Mouse (Mus musculus): ENCODE data around the gene Ly75. TPM values are rescaled to one million over a fixed set of nuclear protein-coding genes. Genes with fewer than 3 reads are reported as not detected.

Gene Ly75
- polyA plus RNA-seq, 1 experiment from 2014 or later: 0.91 TPM

- H3K9ac ChIP-seq: no peak overlapping the region
- no peak overlapping the region for H3K4me3 ChIP-seq
- no peaks in the 10 kb centered on the region for H3K9me3 ChIP-seq
- whole genome bisulfite sequencing: 89% methylated on average over 2 of the region's 2 CpGs
- H3K36me3 ChIP-seq: no peaks in the 10 kb centered on the region
- H3K27me3 ChIP-seq: no peaks in the 10 kb centered on the region
- no peak overlapping the region for H3K4me2 ChIP-seq
- H3K27ac ChIP-seq: no peak overlapping the region
- H3K4me1 ChIP-seq (replicated peaks): no peaks in the 10 kb centered on the region
- ATAC-seq (ENCODE audit: low FRiP score): no peak
Observed at GRCm38 (mm10) chr2:60367204-60367603, 15.9 kb downstream of the Ly75 start.

DNA sequence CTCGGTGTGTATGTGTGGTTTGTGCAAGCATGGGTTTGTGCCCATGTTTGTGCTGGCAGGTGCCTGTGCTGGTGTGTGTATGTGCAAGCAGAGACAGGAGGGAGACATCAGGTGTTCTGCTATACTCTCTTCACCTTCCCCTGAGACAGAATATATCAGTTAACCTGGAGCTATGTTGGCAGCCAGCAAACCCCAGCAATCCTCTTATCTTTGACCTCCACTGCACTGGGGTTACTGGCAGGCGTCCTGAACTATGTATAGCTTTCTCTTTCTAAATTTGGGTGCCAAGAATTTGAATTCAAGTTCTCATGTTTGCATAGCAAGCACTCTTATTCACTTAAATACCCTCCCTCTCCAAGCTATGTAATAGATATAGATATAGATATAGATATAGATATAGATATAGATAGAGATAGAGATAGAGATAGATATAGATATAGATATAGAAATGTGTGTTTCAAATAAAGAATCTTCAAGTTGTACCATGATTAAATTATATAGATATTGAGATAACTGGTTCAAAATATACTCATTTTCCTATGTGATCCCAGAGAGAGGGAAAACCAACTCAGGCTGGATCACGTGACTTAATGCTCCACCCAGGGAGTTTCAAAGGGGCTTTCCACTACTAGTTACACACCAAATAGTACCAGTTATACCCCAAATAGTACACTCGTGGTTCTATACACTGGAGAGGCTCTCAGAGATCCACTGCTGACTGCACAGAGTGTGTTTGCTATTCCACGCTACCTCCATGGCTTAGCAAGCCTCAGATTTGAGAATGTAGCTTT, 17.1 kb downstream of the Ly75 start:
- no peaks in the 10 kb centered on the region for H3K9me3 ChIP-seq
- H3K9ac ChIP-seq: no peak overlapping the region
- no peak for ATAC-seq (ENCODE audit: low FRiP score)
- H3K4me2 ChIP-seq: no peak overlapping the region
- WGBS: 88% methylated on average over 5 of the region's 5 CpGs
- no peaks in the 10 kb centered on the region for H3K4me1 ChIP-seq (replicated peaks)
- H3K27ac ChIP-seq: no peak overlapping the region
- H3K36me3 ChIP-seq: no peaks in the 10 kb centered on the region
- no peaks in the 10 kb centered on the region for H3K27me3 ChIP-seq
- H3K4me3 ChIP-seq: no peak overlapping the region

GRCm38 (mm10) chr2:60365138-60365775, 17.8 kb downstream of the Ly75 start:
- H3K27me3 ChIP-seq: no peaks in the 10 kb centered on the region
- no peak overlapping the region for H3K4me3 ChIP-seq
- no peaks in the 10 kb centered on the region for H3K9me3 ChIP-seq
- H3K36me3 ChIP-seq: no peaks in the 10 kb centered on the region
- 91% methylated on average over 7 of the region's 7 CpGs for WGBS
- H3K27ac ChIP-seq: no peak overlapping the region
- no peak overlapping the region for H3K4me2 ChIP-seq
- no peak for ATAC-seq (ENCODE audit: low FRiP score)
- no peaks in the 10 kb centered on the region for H3K4me1 ChIP-seq (replicated peaks)
- H3K9ac ChIP-seq: no peak overlapping the region

DNA sequence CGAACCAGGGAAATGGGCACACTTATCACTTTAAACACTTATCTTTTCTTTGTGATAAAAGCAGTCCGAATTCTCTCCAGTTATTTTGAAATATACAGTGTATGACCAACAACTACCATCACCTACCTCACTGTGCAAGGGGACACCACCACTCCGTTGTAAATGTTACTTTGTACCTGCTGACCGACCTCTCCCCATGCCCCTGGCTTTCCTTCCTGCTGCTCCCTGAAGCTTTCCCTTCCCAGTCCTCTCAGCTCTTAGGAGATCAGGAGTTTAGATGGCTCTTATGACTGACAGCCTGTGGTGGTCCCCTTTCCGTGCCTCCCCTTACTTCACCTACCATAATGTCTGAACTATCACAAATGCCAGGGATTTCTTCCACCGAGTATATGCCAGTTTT, 21.0 kb downstream of the Ly75 start:
- WGBS: 93% methylated on average over 6 of the region's 6 CpGs
- H3K36me3 ChIP-seq: no peaks in the 10 kb centered on the region
- no peak overlapping the region for H3K4me3 ChIP-seq
- H3K9ac ChIP-seq: no peak overlapping the region
- H3K9me3 ChIP-seq: no peaks in the 10 kb centered on the region
- H3K4me1 ChIP-seq (replicated peaks): no peaks in the 10 kb centered on the region
- no peak overlapping the region for H3K4me2 ChIP-seq
- ATAC-seq (ENCODE audit: low FRiP score): no peak
- H3K27ac ChIP-seq: no peak overlapping the region
- H3K27me3 ChIP-seq: no peaks in the 10 kb centered on the region

- H3K9me3 ChIP-seq: no peaks in the 10 kb centered on the region
- no peak overlapping the region for H3K27ac ChIP-seq
- H3K27me3 ChIP-seq: no peaks in the 10 kb centered on the region
- peaks cover 9% of the 10 kb centered on the region for H3K4me1 ChIP-seq (replicated peaks)
- H3K4me2 ChIP-seq: no peak overlapping the region
- WGBS: 100% methylated on average over 3 of the region's 3 CpGs
- ATAC-seq (ENCODE audit: low FRiP score): no peak
- no peak overlapping the region for H3K9ac ChIP-seq
- H3K4me3 ChIP-seq: no peak overlapping the region
- H3K36me3 ChIP-seq: no peaks in the 10 kb centered on the region
Observed at GRCm38 (mm10) chr2:60359796-60360195, 23.3 kb downstream of the Ly75 start.

- peak overlapping the region; percentile 8; the same call in 1 of the 2 replicates for H3K4me3 ChIP-seq
- H3K9ac ChIP-seq: no peak overlapping the region
- no peaks in the 10 kb centered on the region for H3K36me3 ChIP-seq
- H3K4me1 ChIP-seq (replicated peaks): peaks cover 15% of the 10 kb centered on the region
- ATAC-seq (ENCODE audit: low FRiP score): no peak
- no peak overlapping the region for H3K27ac ChIP-seq
- H3K27me3 ChIP-seq: no peaks in the 10 kb centered on the region
- H3K4me2 ChIP-seq: peak overlapping the region; percentile 37
- H3K9me3 ChIP-seq: no peaks in the 10 kb centered on the region
- 26% methylated on average over 3 of the region's 3 CpGs for WGBS
Observed at GRCm38 (mm10) chr2:60355388-60355683, 27.8 kb downstream of the Ly75 start.

DNA sequence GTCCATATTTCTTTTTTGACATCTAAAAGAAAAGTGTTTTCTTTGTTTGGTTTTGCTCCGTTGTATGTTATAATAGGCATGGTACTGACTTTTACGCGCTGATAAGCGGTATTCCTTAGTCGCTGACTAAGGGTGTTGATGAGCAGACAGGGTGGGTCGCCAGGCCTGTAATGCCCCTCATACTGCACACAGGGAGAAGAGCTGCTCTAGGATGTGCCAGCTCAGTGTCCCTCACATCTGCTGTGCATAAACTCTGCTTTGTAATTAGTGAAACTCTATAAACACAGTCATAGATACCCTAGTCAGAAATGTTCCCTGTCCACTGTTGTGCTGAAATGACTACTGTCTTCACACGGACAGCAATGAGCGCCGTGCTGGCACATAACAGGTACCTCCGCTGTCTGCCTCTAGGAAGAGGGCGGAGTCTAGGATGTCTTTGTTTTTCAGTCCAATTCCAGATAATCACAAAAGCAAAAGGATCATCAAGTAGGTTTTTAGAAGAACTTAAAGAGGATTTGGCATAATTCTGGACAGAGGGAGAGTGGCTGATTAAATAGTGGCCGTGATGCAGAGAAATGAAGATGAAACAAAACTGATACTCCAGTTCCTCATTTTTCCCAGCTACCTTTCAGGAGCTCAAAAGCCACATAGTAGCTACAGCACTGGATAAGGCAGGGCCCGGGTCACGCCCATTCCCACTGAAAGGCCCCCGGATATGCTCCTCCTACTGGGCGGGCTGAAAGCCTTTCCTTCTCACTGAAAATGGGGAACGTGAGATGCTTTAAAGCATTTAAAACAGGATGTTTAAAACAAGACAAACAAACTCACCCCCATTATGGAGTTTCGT, 28.3 kb downstream of the Ly75 start:
- H3K4me1 ChIP-seq (replicated peaks): peaks cover 15% of the 10 kb centered on the region
- H3K9me3 ChIP-seq: no peaks in the 10 kb centered on the region
- H3K4me3 ChIP-seq: peak overlapping the region; percentile 8; the same call in 1 of the 2 replicates
- H3K4me2 ChIP-seq: peak overlapping the region; percentile 37
- H3K27me3 ChIP-seq: no peaks in the 10 kb centered on the region
- no peak overlapping the region for H3K27ac ChIP-seq
- no peaks in the 10 kb centered on the region for H3K36me3 ChIP-seq
- H3K9ac ChIP-seq: no peak overlapping the region
- WGBS: 56% methylated on average over 18 of the region's 18 CpGs
- ATAC-seq (ENCODE audit: low FRiP score): no peak

DNA sequence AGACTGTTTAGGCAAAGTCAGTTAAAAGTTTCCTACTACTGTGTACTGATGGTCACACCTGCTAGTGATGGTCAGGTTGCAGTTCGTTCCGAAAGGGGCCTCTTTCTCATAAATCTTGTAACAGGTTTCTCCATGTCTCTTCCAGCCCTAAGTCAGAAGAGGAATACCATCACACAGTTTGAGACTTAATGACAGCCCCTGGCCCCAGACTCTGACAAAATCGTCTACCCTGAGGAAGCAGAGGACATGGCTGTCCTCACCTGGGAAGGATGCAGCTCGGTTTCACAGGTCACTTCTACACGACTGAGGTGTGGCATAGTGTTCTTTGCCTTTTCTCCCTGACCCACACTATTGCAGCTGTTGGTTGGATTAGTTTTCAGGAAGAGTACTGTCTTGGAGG, 30.8 kb downstream of the Ly75 start:
- 89% methylated on average over 5 of the region's 5 CpGs for WGBS
- no peak overlapping the region for H3K27ac ChIP-seq
- H3K9ac ChIP-seq: no peak overlapping the region
- no peaks in the 10 kb centered on the region; the same call in 1 of the 2 replicates for H3K27me3 ChIP-seq
- no peaks in the 10 kb centered on the region for H3K9me3 ChIP-seq
- no peak overlapping the region for H3K4me3 ChIP-seq
- no peaks in the 10 kb centered on the region for H3K36me3 ChIP-seq
- peaks cover 15% of the 10 kb centered on the region for H3K4me1 ChIP-seq (replicated peaks)
- no peak overlapping the region for H3K4me2 ChIP-seq
- ATAC-seq (ENCODE audit: low FRiP score): no peak

GRCm38 (mm10) chr2:60351781-60352180, 31.3 kb downstream of the Ly75 start:
- ATAC-seq (ENCODE audit: low FRiP score): no peak
- Histone ChIP-seq H3K4me1 (replicated peaks) (peaks cover 15% of the 10 kb centered on the region), H3K4me3 (no peak overlapping the region), H3K27me3 (no peaks in the 10 kb centered on the region; the same call in 1 of the 2 replicates), H3K4me2 (no peak overlapping the region), H3K9ac (no peak overlapping the region), H3K27ac (no peak overlapping the region), H3K9me3 (no peaks in the 10 kb centered on the region), H3K36me3 (no peaks in the 10 kb centered on the region)
- WGBS: 87% methylated on average over 8 of the region's 8 CpGs

- Histone ChIP-seq H3K9ac (no peak overlapping the region), H3K4me1 (replicated peaks) (peaks cover 15% of the 10 kb centered on the region), H3K9me3 (no peaks in the 10 kb centered on the region), H3K4me2 (no peak overlapping the region), H3K36me3 (no peaks in the 10 kb centered on the region), H3K27me3 (peaks cover 4% of the 10 kb centered on the region; the same call in 1 of the 2 replicates), H3K27ac (no peak overlapping the region), H3K4me3 (no peak overlapping the region)
- 92% methylated on average over 7 of the region's 7 CpGs for WGBS
- no peak for ATAC-seq (ENCODE audit: low FRiP score)
Observed at GRCm38 (mm10) chr2:60347875-60348274, 35.2 kb downstream of the Ly75 start.

DNA sequence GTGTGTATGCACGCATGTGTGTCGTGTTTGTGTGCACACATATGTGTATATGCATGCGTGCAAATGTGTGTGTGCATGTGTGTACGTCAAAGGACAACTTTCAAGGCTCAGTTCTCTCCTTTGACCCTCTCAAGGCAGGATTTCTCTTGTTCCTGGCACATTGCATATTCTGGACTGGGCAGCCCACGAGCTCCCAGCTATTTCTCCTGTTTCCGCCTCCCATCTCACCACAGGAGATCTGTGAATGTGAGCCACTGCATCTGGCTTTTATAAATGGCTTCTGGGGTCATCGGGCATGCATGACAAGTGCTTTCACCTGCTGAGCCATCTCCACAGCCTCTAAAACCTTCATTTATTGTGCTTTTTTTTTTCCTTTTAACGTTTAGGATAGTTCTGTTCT, 36.6 kb downstream of the Ly75 start:
- H3K9me3 ChIP-seq: no peaks in the 10 kb centered on the region
- H3K4me1 ChIP-seq (replicated peaks): peaks cover 15% of the 10 kb centered on the region
- H3K4me3 ChIP-seq: no peak overlapping the region
- H3K27ac ChIP-seq: no peak overlapping the region
- no peaks in the 10 kb centered on the region for H3K36me3 ChIP-seq
- no peak for ATAC-seq (ENCODE audit: low FRiP score)
- WGBS: 47% methylated on average over 8 of the region's 8 CpGs
- peaks cover 4% of the 10 kb centered on the region; the same call in 1 of the 2 replicates for H3K27me3 ChIP-seq
- H3K9ac ChIP-seq: no peak overlapping the region
- H3K4me2 ChIP-seq: no peak overlapping the region

DNA sequence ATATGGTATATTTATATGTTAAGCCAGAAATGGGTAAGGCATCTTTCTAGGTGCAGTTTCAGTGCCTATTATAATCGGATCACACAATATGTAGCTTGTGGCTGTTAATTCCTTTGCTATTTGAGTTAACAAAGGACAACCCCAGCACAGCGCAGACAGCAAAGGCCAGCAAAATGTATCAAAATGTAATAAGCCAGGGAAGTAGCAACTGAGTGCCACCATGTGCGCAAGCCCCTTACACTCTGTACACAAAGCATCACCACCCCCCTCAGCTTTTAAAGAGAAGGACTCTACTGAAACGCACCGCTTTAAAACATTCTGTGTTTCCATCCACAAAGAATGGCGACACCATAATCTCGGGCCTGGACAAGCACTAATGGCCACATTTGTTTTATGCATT, 37.4 kb downstream of the Ly75 start:
- peaks cover 4% of the 10 kb centered on the region; the same call in 1 of the 2 replicates for H3K27me3 ChIP-seq
- 61% methylated on average over 7 of the region's 7 CpGs for WGBS
- H3K4me1 ChIP-seq (replicated peaks): peaks cover 15% of the 10 kb centered on the region
- H3K9me3 ChIP-seq: no peaks in the 10 kb centered on the region
- no peak overlapping the region for H3K27ac ChIP-seq
- ATAC-seq (ENCODE audit: low FRiP score): no peak
- H3K4me3 ChIP-seq: no peak overlapping the region
- H3K9ac ChIP-seq: no peak overlapping the region
- no peaks in the 10 kb centered on the region for H3K36me3 ChIP-seq
- no peak overlapping the region for H3K4me2 ChIP-seq
